In the genomic region with DNA sequence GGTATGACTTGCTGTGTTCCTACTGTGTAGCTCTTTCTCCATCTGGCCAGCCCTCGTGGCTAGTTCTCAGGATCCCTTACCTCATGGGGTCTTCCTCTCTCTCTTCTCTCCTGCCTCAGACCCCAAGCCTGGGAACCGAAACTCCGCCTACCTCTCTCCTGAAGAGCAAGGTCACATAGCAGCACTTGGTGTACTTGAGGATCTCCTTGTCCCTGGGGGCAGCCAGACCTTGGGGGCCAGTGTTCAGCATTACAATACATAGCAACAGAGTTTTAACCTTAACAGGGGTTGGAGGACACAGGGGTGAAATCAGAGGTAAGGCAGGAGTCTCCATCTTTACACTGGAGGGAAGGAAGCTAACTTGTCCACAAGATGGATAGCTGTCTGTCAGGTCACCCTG, we compare ENCODE assay signal across 11 mouse cellular contexts. TPM values are rescaled to one million over a fixed set of nuclear protein-coding genes. Genes with fewer than 3 reads are reported as not detected.
DNase-seq lines count a peak whose midpoint lies in the region; ATAC-seq and TF ChIP-seq lines count a peak whose summit lies in the region.
"Had no signal": no experiment of that assay in that cellular context is flagged by ENCODE, and none has a peak within 500 bp of the region (broad histone marks: within the 10 kb centered on the region; RNA-seq: fewer than 3 reads in every experiment).

No protein-coding gene starts in this region.

- H3K9me3 ChIP-seq in midbrain, embryonic 12.5 days: no peaks in the 10 kb centered on the region
- H3K9me3 ChIP-seq in midbrain, embryonic 14.5 days (ENCODE audit: control insufficient read depth, low read length): no peaks in the 10 kb centered on the region
- no peaks in the 10 kb centered on the region for H3K9me3 ChIP-seq in liver, embryonic 12.5 days (replicated peaks)
- H3K9me3 ChIP-seq in forebrain, embryonic 11.5 days (ENCODE audit: control insufficient read depth, low read length): no peaks in the 10 kb centered on the region

- no peak for TF ChIP-seq CTCF in bone marrow, adult 2 months (IDR thresholded peaks at IDR 0.05; ENCODE audit: control insufficient read depth, insufficient read depth, low read length)

- no peak overlapping the region for H3K9ac ChIP-seq in midbrain, embryonic 12.5 days (replicated peaks)
- H3K9ac ChIP-seq in midbrain, embryonic 14.5 days (replicated peaks; ENCODE audit: low read length): no peak overlapping the region
- peak overlapping the region; percentile 35; the same call in 1 of the 2 replicates for H3K9ac ChIP-seq in liver, embryonic 12.5 days
- H3K9ac ChIP-seq in forebrain, embryonic 11.5 days (ENCODE audit: low read length): no peak overlapping the region

- no peak for TF ChIP-seq POLR2A in bone marrow, adult 2 months (IDR thresholded peaks at IDR 0.05; ENCODE audit: borderline replicate concordance, control insufficient read depth, low read depth, low read length)

- DNase-seq in cerebellum, adult 11 months: peak; percentile 13
- DNase-seq in cerebellum, postnatal 4 days (ENCODE audit: low spot score in 2 of 2): no peak
- DNase-seq in midbrain, embryonic 14.5 days: no peak
- DNase-seq in forebrain, embryonic 11.5 days (ENCODE audit: low spot score): no peak
- no peak for DNase-seq in lung, postnatal 10 days
- DNase-seq: adrenal gland, postnatal 25 days had no signal

- ATAC-seq in midbrain, embryonic 12.5 days (ENCODE audit: low FRiP score, low read depth): no peak
- ATAC-seq in midbrain, embryonic 14.5 days (ENCODE audit: low FRiP score, low TSS enrichment): no peak
- no peak for ATAC-seq in liver, embryonic 12.5 days
- ATAC-seq in forebrain, embryonic 11.5 days (replicated peaks; ENCODE audit: low FRiP score): no peak
- ATAC-seq: Patski had no signal

- 49% methylated on average over 3 of the region's 3 CpGs for WGBS in midbrain, embryonic 12.5 days
- 62% methylated on average over 3 of the region's 3 CpGs for WGBS in midbrain, embryonic 14.5 days
- 62% methylated on average over 3 of the region's 3 CpGs for WGBS in bone marrow, adult 2 months
- 32% methylated on average over 3 of the region's 3 CpGs for WGBS in liver, embryonic 12.5 days (ENCODE audit: insufficient replicate concordance)
- WGBS in forebrain, embryonic 11.5 days: 77% methylated on average over 3 of the region's 3 CpGs

- H3K4me3 ChIP-seq in midbrain, embryonic 12.5 days: no peak overlapping the region
- no peak overlapping the region for H3K4me3 ChIP-seq in midbrain, embryonic 14.5 days (replicated peaks; ENCODE audit: low read depth, low read length)
- no peak overlapping the region for H3K4me3 ChIP-seq in bone marrow, adult 2 months (replicated peaks; ENCODE audit: control insufficient read depth, low read depth, low read length)
- no peak overlapping the region for H3K4me3 ChIP-seq in liver, embryonic 12.5 days
- H3K4me3 ChIP-seq in forebrain, embryonic 11.5 days (ENCODE audit: low read depth, low read length): no peak overlapping the region

- H3K27ac ChIP-seq in midbrain, embryonic 12.5 days (replicated peaks): peak overlapping the region; percentile 71; the same call in 1 of the 2 replicates
- H3K27ac ChIP-seq in midbrain, embryonic 14.5 days (replicated peaks; ENCODE audit: low read depth, low read length): no peak overlapping the region
- 0 out of 2 replicates have a peak overlapping the region, but pooled peaks have one; percentile 19 for H3K27ac ChIP-seq in bone marrow, adult 2 months (ENCODE audit: control insufficient read depth, insufficient read depth, low read depth, low read length, poor library complexity)
- H3K27ac ChIP-seq in liver, embryonic 12.5 days: peak overlapping the region; percentile 82
- H3K27ac ChIP-seq in forebrain, embryonic 11.5 days (ENCODE audit: low read depth, low read length): no peak overlapping the region
- H3K27ac ChIP-seq: macrophage had no signal

- H3K4me2 ChIP-seq in midbrain, embryonic 12.5 days (replicated peaks): no peak overlapping the region
- no peak overlapping the region for H3K4me2 ChIP-seq in midbrain, embryonic 14.5 days (ENCODE audit: low read length)
- peak overlapping the region; percentile 60 for H3K4me2 ChIP-seq in liver, embryonic 12.5 days
- no peak overlapping the region for H3K4me2 ChIP-seq in forebrain, embryonic 11.5 days (ENCODE audit: low read depth, low read length, severe bottlenecking)

- H3K27me3 ChIP-seq in midbrain, embryonic 12.5 days: no peaks in the 10 kb centered on the region
- no peaks in the 10 kb centered on the region for H3K27me3 ChIP-seq in midbrain, embryonic 14.5 days (ENCODE audit: control insufficient read depth, insufficient read depth, low read length)
- no peaks in the 10 kb centered on the region for H3K27me3 ChIP-seq in liver, embryonic 12.5 days (replicated peaks)
- no peaks in the 10 kb centered on the region for H3K27me3 ChIP-seq in forebrain, embryonic 11.5 days (ENCODE audit: control insufficient read depth, insufficient read depth, low read length)
- H3K27me3 ChIP-seq: Patski had no signal

- H3K4me1 ChIP-seq in midbrain, embryonic 12.5 days: peaks cover 64% of the 10 kb centered on the region
- H3K4me1 ChIP-seq in midbrain, embryonic 14.5 days (ENCODE audit: control insufficient read depth, insufficient read depth, low read length): peaks cover 38% of the 10 kb centered on the region
- H3K4me1 ChIP-seq in bone marrow, adult 2 months (ENCODE audit: control insufficient read depth, insufficient read depth, low read length): peaks cover 5% of the 10 kb centered on the region
- H3K4me1 ChIP-seq in liver, embryonic 12.5 days: peaks cover 71% of the 10 kb centered on the region
- peaks cover 25% of the 10 kb centered on the region for H3K4me1 ChIP-seq in forebrain, embryonic 11.5 days (replicated peaks; ENCODE audit: control insufficient read depth, insufficient read depth, low read length)

- no peaks in the 10 kb centered on the region for H3K36me3 ChIP-seq in midbrain, embryonic 12.5 days
- H3K36me3 ChIP-seq in midbrain, embryonic 14.5 days (ENCODE audit: control insufficient read depth, insufficient read depth, low read length): no peaks in the 10 kb centered on the region
- no peaks in the 10 kb centered on the region for H3K36me3 ChIP-seq in liver, embryonic 12.5 days
- no peaks in the 10 kb centered on the region for H3K36me3 ChIP-seq in forebrain, embryonic 11.5 days (ENCODE audit: control insufficient read depth, insufficient read depth, low read length)

RNA-seq across cellular contexts. Expression of gene Arvcf, which starts 39.0 kb away (rescaled TPM):
- polyA plus RNA-seq in midbrain, embryonic 12.5 days (2016; fragmentation: Nextera tagmentation; extraction: Ambion mirVana): 129 and 134 TPM in 2 replicates
- 70.2 and 70.4 TPM in 2 replicates for polyA plus RNA-seq in midbrain, embryonic 14.5 days (2014; fragmentation: Nextera tagmentation; extraction: Ambion mirVana)
- polyA plus RNA-seq in bone marrow, adult 2 months (2011; ENCODE audit: insufficient read depth, insufficient read length, low replicate concordance, missing spikeins): 4.7 and 13.7 TPM in 2 replicates
- 12.6 and 12.9 TPM in 2 replicates for polyA plus RNA-seq in liver, embryonic 12.5 days (2016; fragmentation: Nextera tagmentation; extraction: Ambion mirVana)
- polyA plus RNA-seq in forebrain, embryonic 11.5 days (2014; fragmentation: Nextera tagmentation; extraction: Ambion mirVana): 99.4 and 103 TPM in 2 replicates

RNA-seq across cellular contexts. Expression of gene Tango2, which starts 39.1 kb away (rescaled TPM):
- 48.2 and 49.7 TPM in 2 replicates for polyA plus RNA-seq in midbrain, embryonic 12.5 days (2016; fragmentation: Nextera tagmentation; extraction: Ambion mirVana)
- polyA plus RNA-seq in midbrain, embryonic 14.5 days (2014; fragmentation: Nextera tagmentation; extraction: Ambion mirVana): 70.0 TPM in 2 replicates
- polyA plus RNA-seq in bone marrow, adult 2 months (2011; ENCODE audit: insufficient read depth, insufficient read length, low replicate concordance, missing spikeins): 49.3 and 54.7 TPM in 2 replicates
- polyA plus RNA-seq in liver, embryonic 12.5 days (2016; fragmentation: Nextera tagmentation; extraction: Ambion mirVana): 76.3 and 79.3 TPM in 2 replicates
- 39.1 and 40.4 TPM in 2 replicates for polyA plus RNA-seq in forebrain, embryonic 11.5 days (2014; fragmentation: Nextera tagmentation; extraction: Ambion mirVana)

RNA-seq across cellular contexts. Expression of gene Txnrd2, which starts 39.2 kb away (rescaled TPM):
- 22.5 and 23.8 TPM in 2 replicates for polyA plus RNA-seq in midbrain, embryonic 12.5 days (2016; fragmentation: Nextera tagmentation; extraction: Ambion mirVana)
- polyA plus RNA-seq in midbrain, embryonic 14.5 days (2014; fragmentation: Nextera tagmentation; extraction: Ambion mirVana): 24.9 and 28.7 TPM in 2 replicates
- 66.6 and 86.0 TPM in 2 replicates for polyA plus RNA-seq in bone marrow, adult 2 months (2011; ENCODE audit: insufficient read depth, insufficient read length, low replicate concordance, missing spikeins)
- 106 and 107 TPM in 2 replicates for polyA plus RNA-seq in liver, embryonic 12.5 days (2016; fragmentation: Nextera tagmentation; extraction: Ambion mirVana)
- 24.8 and 26.7 TPM in 2 replicates for polyA plus RNA-seq in forebrain, embryonic 11.5 days (2014; fragmentation: Nextera tagmentation; extraction: Ambion mirVana)

RNA-seq across cellular contexts. Expression of gene Comt, which starts 39.7 kb away (rescaled TPM):
- polyA plus RNA-seq in midbrain, embryonic 12.5 days (2016; fragmentation: Nextera tagmentation; extraction: Ambion mirVana): 54.9 and 60.1 TPM in 2 replicates
- polyA plus RNA-seq in midbrain, embryonic 14.5 days (2014; fragmentation: Nextera tagmentation; extraction: Ambion mirVana): 79.9 and 81.3 TPM in 2 replicates
- polyA plus RNA-seq in bone marrow, adult 2 months (2011; ENCODE audit: insufficient read depth, insufficient read length, low replicate concordance, missing spikeins): 40.6 and 53.8 TPM in 2 replicates
- 113 and 120 TPM in 2 replicates for polyA plus RNA-seq in liver, embryonic 12.5 days (2016; fragmentation: Nextera tagmentation; extraction: Ambion mirVana)
- 53.6 and 55.2 TPM in 2 replicates for polyA plus RNA-seq in forebrain, embryonic 11.5 days (2014; fragmentation: Nextera tagmentation; extraction: Ambion mirVana)

Comparison
In these comparisons a context has a peak if more than half of its experiments do, and no peak if none do; other contexts are left out.
1. H3K27ac ChIP-seq: peak in midbrain, embryonic 12.5 days (single experiment), bone marrow, adult 2 months (single experiment) and liver, embryonic 12.5 days (single experiment); none in midbrain, embryonic 14.5 days (single experiment) and forebrain, embryonic 11.5 days (single experiment).